Mouse (Mus musculus): ENCODE measurements around the gene Fbln7. TPM values are rescaled to one million over a fixed set of nuclear protein-coding genes. Genes with fewer than 3 reads are reported as not detected.

Gene Fbln7
- polyA plus RNA-seq, 1 experiment = not detected

- no peak overlapping the region for H3K4me3 ChIP-seq (replicated peaks; ENCODE audit: control insufficient read depth, low read depth, low read length)
- TF ChIP-seq POLR2A (IDR thresholded peaks at IDR 0.05; ENCODE audit: borderline replicate concordance, control insufficient read depth, low read depth, low read length) = no peak
- TF ChIP-seq CTCF (IDR thresholded peaks at IDR 0.05; ENCODE audit: control insufficient read depth, insufficient read depth, low read length) = no peak
- H3K4me1 ChIP-seq (ENCODE audit: control insufficient read depth, insufficient read depth, low read length) = no peaks in the 10 kb centered on the region
- WGBS = 86% methylated on average over 1 of the region's 1 CpGs
- H3K27ac ChIP-seq (ENCODE audit: control insufficient read depth, insufficient read depth, low read depth, low read length, poor library complexity) = no peak overlapping the region
Measured at GRCm38 (mm10) chr2:128827787-128828186, 35.0 kb upstream of the Fbln7 start.

GRCm38 (mm10) chr2:128832611-128833010 is 30.2 kb upstream of the Fbln7 start:
- Histone ChIP-seq H3K27ac (ENCODE audit: control insufficient read depth, insufficient read depth, low read depth, low read length, poor library complexity) (no peak overlapping the region), H3K4me1 (ENCODE audit: control insufficient read depth, insufficient read depth, low read length) (no peaks in the 10 kb centered on the region), H3K4me3 (replicated peaks; ENCODE audit: control insufficient read depth, low read depth, low read length) (no peak overlapping the region)
- 81% methylated on average over 3 of the region's 3 CpGs for WGBS
- TF ChIP-seq CTCF (IDR thresholded peaks at IDR 0.05; ENCODE audit: control insufficient read depth, insufficient read depth, low read length) (no peak), POLR2A (IDR thresholded peaks at IDR 0.05; ENCODE audit: borderline replicate concordance, control insufficient read depth, low read depth, low read length) (no peak)

DNA sequence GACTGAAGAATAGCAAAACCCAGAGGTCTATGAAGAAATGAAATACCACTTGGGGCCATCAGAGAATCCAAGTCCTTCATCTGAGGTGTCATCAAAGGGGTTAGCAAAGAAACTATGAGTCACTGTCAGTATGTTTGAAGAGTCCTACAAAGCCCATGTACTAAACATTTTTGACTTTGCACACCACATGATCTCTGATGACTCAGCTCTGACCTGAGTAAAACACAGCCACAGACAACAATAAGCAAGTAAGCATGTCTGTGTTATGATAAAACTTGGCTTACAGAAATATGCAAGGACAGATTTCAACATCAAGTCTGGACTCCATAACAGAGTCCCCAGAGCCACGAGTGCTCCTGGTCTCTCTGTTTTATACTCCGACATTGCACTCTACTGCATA is 29.7 kb upstream of the Fbln7 start:
- Histone ChIP-seq H3K27ac (ENCODE audit: control insufficient read depth, insufficient read depth, low read depth, low read length, poor library complexity) (no peak overlapping the region), H3K4me3 (replicated peaks; ENCODE audit: control insufficient read depth, low read depth, low read length) (no peak overlapping the region), H3K4me1 (ENCODE audit: control insufficient read depth, insufficient read depth, low read length) (no peaks in the 10 kb centered on the region)
- WGBS = 72% methylated on average over 2 of the region's 2 CpGs
- TF ChIP-seq CTCF (IDR thresholded peaks at IDR 0.05; ENCODE audit: control insufficient read depth, insufficient read depth, low read length) (no peak), POLR2A (IDR thresholded peaks at IDR 0.05; ENCODE audit: borderline replicate concordance, control insufficient read depth, low read depth, low read length) (no peak)

GRCm38 (mm10) chr2:128833435-128833834 is 29.3 kb upstream of the Fbln7 start:
- Histone ChIP-seq H3K4me1 (ENCODE audit: control insufficient read depth, insufficient read depth, low read length) (no peaks in the 10 kb centered on the region), H3K4me3 (replicated peaks; ENCODE audit: control insufficient read depth, low read depth, low read length) (no peak overlapping the region), H3K27ac (ENCODE audit: control insufficient read depth, insufficient read depth, low read depth, low read length, poor library complexity) (no peak overlapping the region)
- TF ChIP-seq CTCF (IDR thresholded peaks at IDR 0.05; ENCODE audit: control insufficient read depth, insufficient read depth, low read length) (no peak), POLR2A (IDR thresholded peaks at IDR 0.05; ENCODE audit: borderline replicate concordance, control insufficient read depth, low read depth, low read length) (no peak)
- WGBS = 92% methylated on average over 2 of the region's 2 CpGs

GRCm38 (mm10) chr2:128837531-128837930 is 25.2 kb upstream of the Fbln7 start:
- TF ChIP-seq POLR2A (IDR thresholded peaks at IDR 0.05; ENCODE audit: borderline replicate concordance, control insufficient read depth, low read depth, low read length) = no peak
- TF ChIP-seq CTCF (IDR thresholded peaks at IDR 0.05; ENCODE audit: control insufficient read depth, insufficient read depth, low read length) = no peak
- 79% methylated on average over 8 of the region's 8 CpGs for WGBS
- Histone ChIP-seq H3K4me1 (ENCODE audit: control insufficient read depth, insufficient read depth, low read length) (no peaks in the 10 kb centered on the region), H3K27ac (ENCODE audit: control insufficient read depth, insufficient read depth, low read depth, low read length, poor library complexity) (no peak overlapping the region), H3K4me3 (replicated peaks; ENCODE audit: control insufficient read depth, low read depth, low read length) (no peak overlapping the region)

- H3K4me1 ChIP-seq (ENCODE audit: control insufficient read depth, insufficient read depth, low read length) = no peaks in the 10 kb centered on the region
- WGBS = 92% methylated on average over 3 of the region's 3 CpGs
- no peak for TF ChIP-seq CTCF (IDR thresholded peaks at IDR 0.05; ENCODE audit: control insufficient read depth, insufficient read depth, low read length)
- TF ChIP-seq POLR2A (IDR thresholded peaks at IDR 0.05; ENCODE audit: borderline replicate concordance, control insufficient read depth, low read depth, low read length) = no peak
- no peak overlapping the region for H3K27ac ChIP-seq (ENCODE audit: control insufficient read depth, insufficient read depth, low read depth, low read length, poor library complexity)
- no peak overlapping the region for H3K4me3 ChIP-seq (replicated peaks; ENCODE audit: control insufficient read depth, low read depth, low read length)
Measured at GRCm38 (mm10) chr2:128838611-128839010, 24.2 kb upstream of the Fbln7 start.

- Histone ChIP-seq H3K4me1 (ENCODE audit: control insufficient read depth, insufficient read depth, low read length) (no peaks in the 10 kb centered on the region), H3K27ac (ENCODE audit: control insufficient read depth, insufficient read depth, low read depth, low read length, poor library complexity) (no peak overlapping the region), H3K4me3 (replicated peaks; ENCODE audit: control insufficient read depth, low read depth, low read length) (no peak overlapping the region)
- no peak for TF ChIP-seq CTCF (IDR thresholded peaks at IDR 0.05; ENCODE audit: control insufficient read depth, insufficient read depth, low read length)
- no peak for TF ChIP-seq POLR2A (IDR thresholded peaks at IDR 0.05; ENCODE audit: borderline replicate concordance, control insufficient read depth, low read depth, low read length)
- WGBS = 81% methylated on average over 2 of the region's 2 CpGs
Measured at GRCm38 (mm10) chr2:128839501-128839900, 23.3 kb upstream of the Fbln7 start.

GRCm38 (mm10) chr2:128842437-128842836 is 20.3 kb upstream of the Fbln7 start:
- WGBS = 73% methylated on average over 8 of the region's 8 CpGs
- H3K4me3 ChIP-seq (replicated peaks; ENCODE audit: control insufficient read depth, low read depth, low read length) = no peak overlapping the region
- no peaks in the 10 kb centered on the region for H3K4me1 ChIP-seq (ENCODE audit: control insufficient read depth, insufficient read depth, low read length)

DNA sequence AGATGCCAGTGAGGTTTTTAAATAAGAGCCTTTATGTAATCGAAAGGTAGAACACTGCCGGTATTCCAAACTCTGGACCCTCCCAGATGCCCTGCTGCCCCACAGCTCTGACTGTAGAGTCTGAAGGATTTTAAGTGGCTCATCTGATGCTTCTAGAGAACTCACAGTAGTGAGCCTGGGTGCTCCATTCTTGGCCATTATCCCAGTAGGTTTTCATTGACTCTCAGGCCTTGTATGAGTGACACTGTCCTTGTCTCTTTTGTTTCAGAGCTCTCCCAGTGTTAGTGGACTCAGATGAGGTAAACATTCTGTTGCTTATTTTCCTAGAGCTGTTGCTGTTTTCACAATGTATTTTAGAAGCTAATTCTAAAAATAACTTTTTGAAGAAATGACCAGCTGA is 12.7 kb upstream of the Fbln7 start:
- no peak for TF ChIP-seq POLR2A (IDR thresholded peaks at IDR 0.05; ENCODE audit: borderline replicate concordance, control insufficient read depth, low read depth, low read length)
- TF ChIP-seq CTCF (IDR thresholded peaks at IDR 0.05; ENCODE audit: control insufficient read depth, insufficient read depth, low read length) = no peak
- 86% methylated on average over 2 of the region's 2 CpGs for WGBS

More at GRCm38 (mm10) chr2:128842437-128842836, 20.3 kb upstream of the Fbln7 start:
- TF ChIP-seq POLR2A (IDR thresholded peaks at IDR 0.05; ENCODE audit: borderline replicate concordance, control insufficient read depth, low read depth, low read length) (no peak), CTCF (IDR thresholded peaks at IDR 0.05; ENCODE audit: control insufficient read depth, insufficient read depth, low read length) (no peak)
- H3K27ac ChIP-seq (ENCODE audit: control insufficient read depth, insufficient read depth, low read depth, low read length, poor library complexity) = no peak overlapping the region

More for the DNA sequence above, 12.7 kb upstream of the Fbln7 start:
- Histone ChIP-seq H3K27ac (ENCODE audit: control insufficient read depth, insufficient read depth, low read depth, low read length, poor library complexity) (no peak overlapping the region), H3K4me1 (ENCODE audit: control insufficient read depth, insufficient read depth, low read length) (no peaks in the 10 kb centered on the region), H3K4me3 (replicated peaks; ENCODE audit: control insufficient read depth, low read depth, low read length) (no peak overlapping the region)

Measured in bone marrow, adult 2 months (tissue).